Mouse (Mus musculus): ENCODE results near the gene Ppp1r36.

DNA sequence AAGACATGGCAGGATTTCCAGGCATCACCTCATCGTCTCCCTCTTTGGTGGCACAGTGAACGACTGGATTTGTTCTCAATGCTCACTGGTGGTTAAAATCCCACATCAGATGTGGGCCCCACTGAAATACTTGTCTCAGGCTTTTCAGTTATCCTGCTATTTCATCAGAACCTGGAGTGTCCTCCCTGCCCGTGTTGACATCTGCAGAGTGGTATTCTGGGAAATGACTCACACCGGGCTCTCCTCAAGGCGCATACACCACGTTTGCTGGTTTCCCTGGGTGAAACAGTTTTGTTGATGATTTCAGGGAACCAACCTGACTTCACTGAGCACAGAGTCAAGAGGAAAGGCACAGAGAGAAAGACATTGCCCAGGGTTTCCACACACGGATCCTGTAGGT, 49.9 kb downstream of the Ppp1r36 start:
- no peak for TF ChIP-seq CTCF (IDR thresholded peaks at IDR 0.05; ENCODE audit: low read depth, low read length)
- no peak for TF ChIP-seq POLR2A (IDR thresholded peaks at IDR 0.05; ENCODE audit: insufficient read depth, low read length)
- no peak for TF ChIP-seq EP300 (IDR thresholded peaks at IDR 0.05; ENCODE audit: insufficient read depth, low read depth, low read length)
